Mouse (Mus musculus) right cerebral cortex, postnatal 14 days (tissue): ENCODE data around the gene Kdm1b.

Experiments
- DNase-seq: peaks from one replicate; pipeline ENCODE4 v3.0.0; 2022

The Kdm1b gene

DNA sequence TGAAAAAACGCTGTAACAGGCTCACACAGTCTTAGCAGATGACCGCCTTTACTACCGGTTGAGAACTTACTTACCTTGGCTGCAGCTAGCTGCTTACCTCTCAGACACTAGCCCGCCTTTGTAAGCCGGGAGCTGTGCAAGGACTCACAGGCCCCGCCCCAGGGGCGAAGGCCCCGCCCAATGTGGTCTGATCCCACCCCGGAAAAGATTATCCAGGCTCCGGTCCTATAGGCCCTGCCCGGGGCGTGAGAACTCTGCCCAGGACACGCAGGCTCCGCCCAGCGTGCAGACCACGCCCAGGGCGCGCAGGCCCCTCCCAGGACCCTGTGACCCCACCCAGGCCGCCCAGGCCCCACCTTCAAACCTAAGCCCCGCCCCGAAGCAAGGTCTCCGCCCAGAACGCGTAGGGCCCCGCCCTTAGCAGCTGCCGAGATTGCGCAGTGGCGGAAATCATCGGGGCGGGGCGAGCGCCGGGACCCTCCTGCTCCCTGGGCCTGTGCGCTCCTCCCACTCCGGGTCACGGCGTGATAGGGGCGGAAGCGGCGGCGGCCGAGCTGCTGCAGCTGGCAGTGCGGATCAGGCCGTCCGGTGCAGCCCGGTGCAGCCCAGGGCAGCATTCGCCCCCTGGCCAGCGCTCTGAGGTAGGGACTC is at the start of gene Kdm1b:
TSS of gene Kdm1b (plus strand) at position 470 of the 651 bp plus-strand sequence.
- peak; percentile 97 for DNase-seq

DNA sequence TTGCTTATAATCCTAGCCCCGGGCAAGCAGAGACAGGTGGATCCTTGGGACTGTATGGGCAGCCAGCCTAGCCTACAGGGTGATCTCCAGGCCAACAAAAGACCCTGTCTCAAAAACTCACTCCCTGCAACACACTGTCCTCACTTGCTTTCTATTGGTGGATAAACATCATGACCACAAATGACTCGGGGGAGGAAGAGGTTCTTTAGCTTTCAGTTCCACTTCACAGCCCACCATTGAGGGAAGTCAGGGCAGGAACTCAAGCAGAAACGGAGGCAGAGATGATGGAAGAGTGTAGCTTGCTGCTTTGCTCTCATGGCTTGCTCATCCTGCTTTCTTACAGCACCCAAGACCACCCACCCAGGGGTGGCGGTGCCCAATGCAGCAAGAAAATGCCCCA is 45.9 kb upstream of the Kdm1b start:
- DNase-seq: no peak

DNA sequence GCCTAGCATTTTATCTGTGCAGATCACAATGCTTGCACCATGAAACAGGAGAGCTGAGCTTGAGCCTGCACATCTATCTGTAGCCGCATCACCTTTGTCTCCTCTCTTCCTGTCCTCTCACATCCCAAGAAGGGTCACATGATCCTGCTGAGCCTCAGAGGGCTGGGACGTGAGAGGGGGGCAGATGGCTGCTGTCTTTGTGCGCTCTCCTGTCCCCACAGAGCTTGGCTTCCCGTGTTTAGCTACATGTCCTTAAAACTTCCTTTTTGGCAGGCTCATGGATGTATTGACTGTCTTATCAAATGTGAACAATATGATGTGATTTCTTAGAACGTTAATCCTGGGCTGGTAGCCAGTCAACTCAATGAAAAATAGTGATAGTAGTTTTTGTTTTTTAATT is 43.8 kb upstream of the Kdm1b start:
- no peak for DNase-seq

DNA sequence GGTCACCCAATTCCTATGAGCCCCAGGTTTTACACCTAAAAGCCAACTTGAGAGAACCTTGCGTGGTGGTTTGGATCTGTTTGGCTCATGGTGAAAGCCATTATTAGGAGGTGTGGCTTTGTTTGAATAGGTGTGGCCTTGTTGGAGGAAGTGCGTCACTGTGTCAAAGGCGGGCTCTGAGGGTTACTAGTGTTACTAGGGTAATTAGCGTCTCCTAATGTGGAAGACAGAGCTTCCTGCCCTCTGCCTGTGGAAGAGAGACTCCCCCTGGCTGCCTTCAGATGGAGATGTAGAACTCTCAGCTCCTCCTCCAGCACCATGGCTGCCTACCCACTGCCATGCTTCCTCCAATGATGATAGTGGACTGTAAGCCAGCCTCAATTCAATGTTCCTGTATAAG is 41.7 kb upstream of the Kdm1b start:
- no peak for DNase-seq

DNA sequence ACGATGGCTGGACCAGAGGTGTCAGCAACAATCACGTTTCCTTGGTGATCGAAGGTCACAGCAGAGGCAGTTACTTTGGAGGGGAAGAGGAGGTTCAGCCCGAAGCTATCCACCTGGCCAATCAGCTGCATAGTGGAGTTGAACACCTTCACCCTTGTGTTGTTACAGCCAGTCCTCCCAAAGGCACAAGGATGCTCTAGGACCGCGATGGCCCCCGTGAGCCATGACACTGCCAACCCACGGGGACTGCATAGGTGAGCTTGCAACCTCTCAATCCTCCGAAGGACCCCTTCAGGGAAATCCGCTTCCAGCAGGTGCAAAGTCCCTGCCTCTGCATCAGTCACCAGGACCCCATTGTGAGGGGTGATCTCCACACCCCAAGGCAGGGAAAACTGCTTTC is 29.6 kb upstream of the Kdm1b start:
- no peak for DNase-seq

DNA sequence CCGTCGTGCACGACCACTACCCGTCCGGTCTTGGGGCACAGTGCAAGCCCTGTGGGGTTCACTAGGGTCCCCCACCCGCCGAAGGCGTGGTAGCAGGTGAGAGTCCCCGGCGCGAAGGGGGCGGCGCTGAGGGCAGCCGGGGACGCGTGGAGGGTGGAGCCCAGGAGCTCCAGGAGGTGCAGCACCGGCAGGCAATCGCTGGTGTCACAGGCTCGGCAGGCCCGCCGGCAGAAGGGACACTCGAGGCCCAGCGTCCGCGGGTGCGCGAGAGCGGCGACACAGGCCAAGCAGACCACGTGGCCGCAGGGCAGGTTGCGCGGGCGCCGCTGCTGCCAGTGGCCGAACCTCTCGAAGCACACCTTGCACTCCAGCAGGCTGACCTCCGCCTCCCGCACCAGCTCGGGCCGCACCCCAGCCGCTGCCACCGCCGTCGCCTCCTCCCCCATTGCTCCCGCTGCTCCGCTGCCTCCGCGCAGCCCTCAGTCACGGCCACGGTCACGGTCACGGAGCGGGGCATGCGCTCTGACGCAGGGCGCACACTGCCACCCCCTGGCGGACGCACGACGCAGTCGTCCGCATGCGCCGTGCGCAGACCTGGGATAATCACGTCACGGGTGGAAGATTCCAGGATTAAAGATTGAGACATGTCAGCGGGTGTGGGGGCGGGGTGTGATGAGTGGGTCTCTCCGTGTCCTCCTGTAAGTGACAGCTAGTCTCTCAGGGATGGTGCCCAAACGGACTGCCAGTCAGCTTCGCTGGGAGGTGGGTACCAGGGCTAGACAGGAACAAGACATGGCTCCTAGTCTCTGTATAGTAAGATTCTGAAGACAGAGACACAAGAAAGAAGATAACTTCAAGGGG is 28.7 kb upstream of the Kdm1b start, which contains the start of gene Nhlrc1:
TSS of gene Nhlrc1 (minus strand) at position 517 of the 861 bp plus-strand sequence.
- peak; percentile 84 for DNase-seq

DNA sequence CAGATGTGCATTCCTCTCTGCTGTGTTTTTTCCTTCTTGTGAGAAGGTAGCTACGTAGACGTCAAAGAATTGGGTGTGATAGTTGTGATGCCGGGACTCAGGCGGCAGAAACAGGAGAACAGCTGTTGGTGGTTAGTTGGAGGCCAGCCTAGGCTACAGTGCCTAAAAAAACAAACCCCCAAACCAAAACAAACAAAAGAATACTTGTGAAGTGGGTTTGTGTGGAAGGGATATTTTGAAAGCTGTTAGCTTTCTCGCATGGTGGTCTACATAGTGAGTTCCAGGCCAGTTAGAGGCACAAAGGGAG is 28.2 kb upstream of the Kdm1b start:
- DNase-seq: no peak

DNA sequence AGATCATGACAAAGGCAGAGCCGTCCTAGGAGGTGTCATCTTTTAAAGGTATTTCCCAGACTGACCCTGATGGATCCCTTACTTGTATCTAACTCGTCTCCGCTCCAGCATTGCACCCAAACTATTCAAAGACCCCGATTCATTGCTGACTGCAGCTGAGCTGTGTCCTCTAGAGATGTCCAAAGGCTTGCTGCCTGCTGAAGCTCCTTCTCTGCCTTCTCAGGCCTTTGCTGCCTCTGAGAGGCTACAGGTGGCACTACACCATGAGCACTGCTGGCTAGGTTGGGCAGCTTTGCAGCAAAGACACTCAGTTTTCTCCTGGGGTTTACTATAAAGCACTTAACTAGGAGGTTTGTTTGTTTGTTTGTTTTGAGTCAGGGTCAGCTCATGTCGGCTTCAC is 26.0 kb upstream of the Kdm1b start:
- peak; percentile 62 for DNase-seq

DNA sequence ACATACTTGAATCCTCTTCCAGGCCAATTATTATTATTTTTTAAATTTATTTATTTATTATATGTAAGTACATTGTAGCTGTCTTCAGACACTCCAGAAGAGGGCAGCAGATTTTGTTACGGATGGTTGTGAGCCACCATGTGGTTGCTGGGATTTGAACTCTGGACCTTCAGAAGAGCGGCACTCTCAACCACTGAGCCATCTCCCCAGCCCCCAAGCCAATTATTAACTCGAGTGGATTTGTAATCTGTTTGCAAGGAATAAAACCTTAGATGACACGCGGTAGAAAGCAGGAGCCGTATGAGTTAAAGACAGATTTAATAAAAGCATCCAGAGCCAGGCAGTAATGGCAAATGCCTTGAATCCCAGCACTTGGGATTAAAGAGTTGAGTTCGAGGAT is 23.5 kb upstream of the Kdm1b start:
- no peak for DNase-seq

DNA sequence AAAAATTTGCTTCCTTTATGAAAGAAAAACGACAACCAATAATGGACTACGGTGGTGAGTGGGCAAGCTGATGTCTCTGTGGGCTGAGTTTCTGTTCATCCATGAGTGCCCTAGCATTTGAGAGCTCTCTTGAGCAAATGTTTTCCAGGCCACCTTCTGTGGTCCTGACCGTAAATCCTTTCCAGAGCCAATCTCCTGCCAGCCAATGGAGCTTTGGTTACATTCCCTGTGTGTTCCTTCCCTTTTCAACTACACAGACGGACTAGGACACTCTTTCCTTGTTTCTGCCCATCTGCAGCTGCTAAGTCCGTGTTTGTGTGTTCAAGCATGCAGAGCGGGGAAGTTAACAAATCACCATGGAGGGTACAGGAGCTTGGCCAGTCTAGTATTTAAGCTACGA is 22.5 kb upstream of the Kdm1b start:
- DNase-seq: no peak

DNA sequence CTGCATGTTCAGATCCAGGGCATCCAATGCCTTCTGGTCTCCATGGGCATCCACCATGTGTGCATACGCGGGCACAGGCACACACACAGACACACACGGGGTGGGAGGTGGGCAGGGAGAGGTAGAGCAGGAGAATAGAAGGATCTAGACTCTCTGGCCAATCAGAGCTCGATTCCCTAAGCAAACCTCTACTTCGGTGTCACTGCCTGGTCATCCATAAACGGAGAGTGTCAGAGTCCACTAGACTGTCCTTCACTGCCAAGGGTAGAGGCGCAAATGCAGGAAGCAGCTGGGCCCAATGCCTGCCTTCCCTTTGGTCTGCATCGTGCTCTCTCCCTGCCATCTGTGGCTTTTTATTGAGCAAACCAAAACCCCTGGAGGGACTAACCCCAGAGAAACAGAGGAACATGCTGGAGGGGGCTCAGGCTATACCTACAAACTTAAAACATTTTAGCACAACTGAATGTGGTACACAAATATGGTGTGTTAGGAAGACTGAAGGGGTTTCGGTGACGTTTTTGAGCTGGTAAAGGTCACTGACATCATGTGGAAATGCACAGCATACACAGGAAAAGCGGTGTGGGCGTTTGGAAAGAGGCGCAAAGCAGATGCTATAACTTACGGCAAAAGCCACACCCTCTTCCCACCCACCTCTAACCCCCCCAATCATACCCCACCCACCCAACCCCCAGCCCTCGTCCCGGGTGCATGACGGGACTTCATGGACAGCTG is 12.8 kb upstream of the Kdm1b start:
- no peak for DNase-seq

DNA sequence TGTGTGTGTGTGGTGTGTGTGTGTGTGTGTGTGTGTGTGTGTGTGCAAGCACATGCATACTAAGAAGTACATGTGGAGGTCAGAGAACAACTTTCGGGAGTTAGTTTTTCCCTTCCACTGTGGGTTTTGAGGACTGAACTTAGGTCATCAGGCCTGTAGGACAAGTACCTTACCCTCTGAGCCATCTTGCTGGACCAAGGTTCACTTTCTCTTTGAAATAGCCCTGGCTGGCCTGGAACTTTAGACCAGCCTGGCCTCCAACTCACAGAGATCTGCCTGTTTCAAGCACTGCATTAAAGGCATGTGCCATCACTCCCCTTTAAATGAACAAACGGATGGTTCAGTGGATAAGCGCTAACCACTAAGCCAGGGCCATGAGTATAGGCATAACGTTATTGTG is 9.7 kb upstream of the Kdm1b start:
- DNase-seq: no peak

DNA sequence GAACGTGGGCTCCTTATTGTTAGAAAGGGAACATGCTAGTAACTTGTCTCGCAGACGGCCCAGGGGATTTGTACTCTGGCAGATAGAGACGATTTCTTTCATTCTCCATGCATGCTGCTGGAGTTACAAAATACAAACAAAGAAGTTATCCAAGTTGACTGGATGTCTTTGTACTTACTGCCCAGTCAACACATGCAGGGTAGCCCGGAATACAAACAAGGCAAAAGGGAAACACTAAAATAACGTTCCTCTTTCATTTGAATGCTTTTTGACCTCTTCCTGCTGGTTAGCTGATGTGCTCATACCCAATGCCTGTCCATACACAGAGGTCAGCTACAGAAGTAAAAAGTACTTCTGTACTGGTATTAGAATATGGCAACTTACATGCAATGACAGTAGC is 5.4 kb upstream of the Kdm1b start:
- no peak for DNase-seq

DNA sequence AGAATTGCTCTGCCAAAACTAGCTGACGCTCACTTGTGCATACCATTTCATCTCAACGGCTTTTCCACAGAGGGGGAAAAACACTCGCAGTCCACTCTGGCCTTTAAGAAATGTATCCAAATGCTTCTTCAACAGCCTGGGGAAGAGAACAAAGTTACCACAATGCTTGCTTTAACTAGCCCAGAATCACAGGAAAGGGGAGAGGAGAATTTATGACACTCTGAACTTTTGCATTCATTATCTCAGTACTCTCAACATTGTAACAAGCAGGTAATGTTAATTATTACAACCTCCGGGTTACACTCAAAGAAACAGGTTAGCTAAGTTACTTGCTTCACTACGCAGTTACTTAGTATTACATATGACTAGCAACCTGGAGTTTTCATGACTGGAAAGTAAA is 3.2 kb upstream of the Kdm1b start:
- no peak for DNase-seq

DNA sequence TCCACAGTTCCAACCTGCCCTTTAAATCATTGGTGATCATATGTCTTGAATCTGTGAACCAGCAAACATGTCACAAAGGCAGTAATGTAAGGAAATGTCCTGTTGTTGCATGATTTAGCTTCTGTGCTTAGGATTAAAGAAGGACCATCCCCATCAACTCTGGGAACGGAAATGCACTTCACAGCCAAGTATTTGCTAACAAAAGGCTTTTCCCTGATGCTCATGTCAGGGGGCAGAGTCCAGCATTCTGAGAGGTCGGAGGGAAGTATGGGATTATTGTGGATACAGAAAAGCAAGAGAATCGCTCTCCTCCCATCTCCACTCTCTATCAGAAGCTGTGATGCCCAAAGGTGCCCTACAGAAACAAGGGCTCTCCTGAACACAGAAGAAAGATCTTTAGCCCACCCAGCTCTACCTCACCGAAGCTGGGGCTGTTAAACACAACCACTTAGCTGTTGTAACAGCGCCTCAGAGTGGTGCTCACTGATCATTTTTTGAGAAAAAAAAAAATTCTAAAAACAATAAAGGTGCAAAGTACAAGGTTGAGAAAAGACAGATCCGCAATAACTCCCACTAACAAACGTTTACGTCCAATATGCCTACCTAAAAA is 1.2 kb upstream of the Kdm1b start:
- no peak for DNase-seq

DNA sequence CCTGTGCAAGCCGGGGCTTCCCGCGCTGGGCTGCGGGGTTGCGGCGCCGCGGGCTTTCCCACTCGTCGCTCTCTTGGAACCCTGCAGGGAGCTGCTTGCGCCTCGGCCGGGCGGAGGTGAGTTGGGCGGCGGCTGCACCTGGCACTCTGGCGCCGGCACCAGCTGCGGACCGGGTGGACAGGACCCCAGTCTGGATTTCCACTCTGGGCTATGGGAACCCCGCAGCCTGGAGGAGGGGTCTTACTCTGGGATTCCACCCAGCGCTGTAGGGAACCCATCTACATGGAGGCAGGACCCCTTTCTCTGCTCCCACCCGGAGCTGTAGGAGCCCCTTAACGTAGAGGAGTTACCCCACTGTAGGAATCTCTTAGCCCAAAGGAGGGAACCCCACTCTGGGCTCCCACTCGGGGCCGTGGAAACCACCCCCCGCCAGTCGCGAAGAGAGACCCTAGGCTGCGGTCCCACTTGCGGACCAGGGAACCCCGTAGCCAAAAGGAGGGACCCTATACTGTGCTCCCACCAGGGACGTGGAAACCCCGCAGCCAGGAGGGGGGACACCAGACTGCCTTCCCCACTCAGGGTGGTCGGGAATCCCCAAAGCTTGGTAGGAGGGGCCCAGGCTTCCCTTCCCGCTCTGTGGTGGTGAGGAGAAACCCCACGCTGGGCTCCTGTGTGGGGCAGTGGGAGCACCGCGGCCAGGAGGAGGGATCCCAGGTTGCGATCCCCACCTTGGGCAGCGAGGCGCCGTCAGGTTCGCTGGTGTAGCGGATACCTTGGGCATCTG is 726 bp downstream of the Kdm1b start:
- DNase-seq: no peak

DNA sequence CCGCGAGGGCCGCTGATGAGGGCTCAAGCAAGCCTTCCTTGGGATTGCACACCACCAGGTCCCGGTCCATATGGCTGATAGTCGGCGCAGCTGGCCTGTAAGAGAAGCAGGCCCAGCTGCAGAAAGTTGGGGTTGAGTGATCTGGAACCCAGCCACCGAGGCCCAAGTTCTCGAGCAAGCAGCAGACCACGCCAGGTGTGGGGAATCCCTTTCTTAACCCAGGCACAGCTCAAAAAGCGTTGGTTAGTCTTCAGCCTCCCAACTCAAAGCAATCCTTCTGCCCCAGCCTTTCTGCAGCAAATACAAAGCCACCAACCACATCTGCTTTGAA is 1.3 kb downstream of the Kdm1b start, which contains the start of gene Tpmt:
TSS of gene Tpmt (minus strand) at position 121 of the 331 bp plus-strand sequence.
- DNase-seq: no peak

DNA sequence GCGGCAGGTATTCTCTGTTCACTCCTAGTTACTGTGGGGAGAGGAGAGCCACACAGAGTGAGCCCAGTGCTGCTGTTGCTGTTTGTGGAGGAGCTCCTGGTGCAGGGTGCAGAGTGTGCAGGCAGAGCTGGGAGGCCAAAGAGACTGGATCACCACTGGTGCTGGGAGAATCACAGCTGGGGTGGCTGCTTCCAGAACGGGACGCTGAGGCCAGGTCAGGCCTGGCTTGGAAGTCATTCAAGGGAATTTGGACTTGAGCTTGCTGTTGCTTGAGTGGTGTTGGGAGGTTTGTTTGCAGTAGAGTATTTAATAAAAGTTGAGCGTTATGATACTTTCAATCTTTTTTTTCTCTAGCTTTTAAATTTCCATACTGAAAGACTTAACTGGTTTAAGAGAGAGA is 4.7 kb downstream of the Kdm1b start:
- no peak for DNase-seq

DNA sequence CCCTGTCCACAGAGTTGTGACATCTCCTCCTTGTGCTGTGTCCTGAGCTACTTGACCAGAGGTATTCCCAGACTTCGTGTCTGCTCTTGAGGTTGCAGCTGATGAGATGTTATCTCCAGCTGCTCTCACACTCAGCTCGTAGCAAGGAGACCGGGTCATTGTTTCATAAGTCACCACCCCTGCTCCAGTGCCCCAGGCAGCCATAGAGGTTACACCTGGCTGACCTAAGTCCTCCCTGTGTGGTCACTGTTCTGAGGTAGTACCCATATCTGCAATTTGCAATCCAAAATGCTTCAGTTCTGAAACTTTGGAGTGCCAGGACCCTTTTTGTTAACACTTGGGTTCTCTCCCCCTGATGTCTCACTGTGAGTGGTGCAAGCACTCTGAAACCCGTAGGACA is 6.7 kb downstream of the Kdm1b start:
- no peak for DNase-seq

DNA sequence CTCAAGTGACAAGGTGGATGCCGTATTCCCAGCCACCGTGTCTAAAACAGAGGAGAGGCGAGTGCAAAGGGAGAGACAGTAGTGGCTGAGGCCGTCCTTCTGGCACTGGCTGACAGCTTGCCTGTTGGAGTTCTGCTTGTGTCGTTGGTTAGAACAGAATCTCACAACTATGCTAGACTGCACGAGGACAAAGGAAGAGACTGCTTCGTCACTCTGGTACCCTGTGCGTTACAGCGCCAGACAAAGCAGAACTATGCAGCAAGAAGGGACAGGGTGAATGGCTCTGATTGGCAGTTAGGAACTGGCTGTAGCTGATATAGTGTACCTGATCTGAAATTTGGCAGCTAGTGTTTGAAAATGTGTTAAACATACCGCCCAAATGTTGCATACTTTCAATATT is 10.7 kb downstream of the Kdm1b start:
- DNase-seq: no peak

DNA sequence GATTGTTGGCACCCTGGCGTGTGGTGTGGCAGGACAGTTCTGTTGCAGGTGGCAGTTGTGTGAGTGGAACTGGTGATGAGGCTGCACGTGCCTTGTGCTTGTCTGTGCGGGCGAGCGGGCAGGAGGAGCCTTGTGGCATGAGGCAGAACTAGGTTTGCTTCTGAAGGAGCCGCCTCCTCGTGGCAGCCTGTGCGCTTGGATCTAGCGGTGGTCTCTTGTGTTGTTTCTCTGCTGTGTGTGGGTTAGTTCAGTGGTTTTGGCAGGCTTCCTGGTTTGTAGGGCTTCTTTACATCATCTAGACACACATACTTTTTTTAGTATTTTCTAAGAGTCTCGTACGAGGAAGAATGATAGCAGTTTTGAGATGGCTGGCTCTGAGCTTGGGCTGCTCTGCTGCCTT is 12.8 kb downstream of the Kdm1b start:
- DNase-seq: peak; percentile 59

DNA sequence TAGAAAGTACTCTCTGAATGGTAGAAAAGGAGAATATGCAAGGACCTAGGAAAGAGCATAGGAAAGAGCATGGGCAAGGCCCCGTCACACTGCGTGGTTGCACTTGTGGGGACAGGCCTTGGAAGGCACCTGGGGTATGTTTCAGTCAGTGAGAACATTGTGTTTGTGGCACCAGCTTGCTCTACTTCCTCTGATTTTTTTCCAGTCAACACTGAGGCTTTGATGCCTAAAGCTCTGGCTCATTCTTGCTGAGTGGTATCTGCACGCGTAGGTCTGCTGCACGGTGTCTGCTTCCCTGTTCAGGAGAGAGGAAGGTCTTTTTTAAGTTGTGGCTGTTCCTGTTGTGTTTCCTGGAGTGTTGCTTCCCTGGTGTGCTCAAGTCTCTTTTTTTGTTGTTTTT is 13.5 kb downstream of the Kdm1b start:
- no peak for DNase-seq

DNA sequence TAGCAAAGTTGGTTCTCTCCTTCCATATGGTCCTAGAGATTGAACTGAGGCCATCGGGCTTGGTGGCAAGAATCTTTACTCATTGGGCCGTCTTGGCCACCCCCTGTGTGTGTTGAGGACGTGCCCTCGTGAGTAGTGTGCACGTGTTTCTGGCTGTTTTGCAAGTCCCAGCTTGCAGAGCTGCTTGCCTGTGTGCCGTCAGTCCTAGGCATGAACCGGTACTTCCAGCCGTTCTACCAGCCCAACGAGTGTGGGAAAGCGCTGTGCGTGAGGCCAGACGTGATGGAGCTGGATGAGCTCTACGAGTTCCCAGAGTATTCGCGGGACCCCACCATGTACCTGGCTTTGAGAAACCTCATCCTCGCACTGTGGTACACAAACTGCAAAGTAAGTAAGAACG is 19.5 kb downstream of the Kdm1b start:
- DNase-seq: no peak
